Mouse (Mus musculus) embryonic facial prominence, embryonic 10.5 days (tissue): Measurements from ENCODE around the gene Olfr820. TPM values are rescaled to one million over a fixed set of nuclear protein-coding genes. Genes with fewer than 3 reads are reported as not detected.
"Not testable (repeated sequence)": the region's sequence is repeated elsewhere in the genome, so short reads cannot be mapped to it uniquely, and the experiment has no call there.

ENCODE experiments used
- DNase-seq: peaks from one replicate; pipeline ENCODE4 v3.0.0-alpha.2; 2017; ENCODE audit warnings: low spot score
- H3K27ac ChIP-seq: fragments of 300-500 bp; sonication (generic); replicated peaks from 2 replicates; pipeline ENCODE4 v1.5.1; 2016; ENCODE audit warnings: mild to moderate bottlenecking
- H3K27me3 ChIP-seq: fragments of 300-500 bp; sonication (generic); replicated peaks from 2 replicates; pipeline ENCODE4 v1.6.1; 2016; ENCODE audit warnings: low read depth, mild to moderate bottlenecking; ENCODE audit not compliant: poor library complexity, severe bottlenecking
- H3K36me3 ChIP-seq: fragments of 300-500 bp; sonication (generic); replicated peaks from 2 replicates; pipeline ENCODE4 v1.6.1; 2016; ENCODE audit warnings: mild to moderate bottlenecking, moderate library complexity
- H3K4me1 ChIP-seq: fragments of 300-500 bp; sonication (generic); 2 replicates; pipeline ENCODE4 v1.6.1; 2016
- H3K4me3 ChIP-seq: fragments of 300-500 bp; sonication (generic); 2 replicates; pipeline ENCODE4 v1.5.1; 2016; ENCODE audit warnings: mild to moderate bottlenecking, moderate library complexity
- H3K9me3 ChIP-seq: fragments of 300-500 bp; sonication (generic); 2 replicates; pipeline ENCODE4 v1.6.1; 2016; ENCODE audit warnings: mild to moderate bottlenecking
- WGBS: fragments of 180-500 bp; shearing (Covaris S2); methylation state at CpG from one replicate; pipeline ENCODE4 v1.1.7; 2016; 5-methylcytosine and 5-hydroxymethylcytosine counted together
- polyA plus RNA-seq: library from polyadenylated mRNA; unstranded; fragments of >200 nt; fragmentation: Nextera tagmentation; extraction: Ambion mirVana; gene quantifications from 2 replicates; pipeline ENCODE4 v1.2.1, GENCODE M21; 2016

Gene Olfr820
- polyA plus RNA-seq = not detected in 2 replicates

- H3K4me1 ChIP-seq = no peaks in the 10 kb centered on the region
- H3K9me3 ChIP-seq = no peaks in the 10 kb centered on the region
- no peak for DNase-seq
- no peak within 1 kb of the TSS for H3K4me3 ChIP-seq
- H3K27ac ChIP-seq = no peak within 1 kb of the TSS
- H3K27me3 ChIP-seq = no peaks in the 10 kb centered on the region
- no peaks in the 10 kb centered on the region for H3K36me3 ChIP-seq
Observed at GRCm38 (mm10) chr10:130012321-130012720, at the start of gene Olfr820. Gene Olfr820, plus strand, starts transcription at chr10:130012621.

- not testable (repeated sequence) for H3K27ac ChIP-seq, H3K4me3 ChIP-seq, DNase-seq, H3K36me3 ChIP-seq, H3K27me3 ChIP-seq, H3K9me3 ChIP-seq, H3K4me1 ChIP-seq
- WGBS = 92% methylated on average over 2 of the region's 3 CpGs
Observed at GRCm38 (mm10) chr10:129966232-129966631, 46.2 kb upstream of the Olfr820 start.

GRCm38 (mm10) chr10:129967166-129967565, 45.3 kb upstream of the Olfr820 start, which contains the start of gene Olfr819:
Gene Olfr819, minus strand, starts transcription at chr10:129967266.
- 87% methylated on average over 2 of the region's 2 CpGs for WGBS
- not testable (repeated sequence) for H3K36me3 ChIP-seq, H3K27me3 ChIP-seq, DNase-seq, H3K4me1 ChIP-seq, H3K27ac ChIP-seq, H3K4me3 ChIP-seq, H3K9me3 ChIP-seq

GRCm38 (mm10) chr10:129972994-129973393, 39.4 kb upstream of the Olfr820 start:
- WGBS = no CpG with 5 or more reads among the region's 3 CpGs

GRCm38 (mm10) chr10:129976040-129976439, 36.4 kb upstream of the Olfr820 start, which contains the start of gene Olfr247:
Gene Olfr247, minus strand, starts transcription at chr10:129976140.
- H3K4me1 ChIP-seq, H3K27me3 ChIP-seq, H3K27ac ChIP-seq, H3K4me3 ChIP-seq, H3K9me3 ChIP-seq, H3K36me3 ChIP-seq, DNase-seq: not testable (repeated sequence)
- no CpG with 5 or more reads among the region's 2 CpGs for WGBS

More at GRCm38 (mm10) chr10:129972994-129973393, 39.4 kb upstream of the Olfr820 start:
- not testable (repeated sequence) for H3K9me3 ChIP-seq, H3K36me3 ChIP-seq, H3K27ac ChIP-seq, H3K4me3 ChIP-seq, H3K4me1 ChIP-seq, DNase-seq, H3K27me3 ChIP-seq

- no CpG with 5 or more reads among the region's 3 CpGs for WGBS
- H3K36me3 ChIP-seq, H3K4me3 ChIP-seq, H3K4me1 ChIP-seq, H3K27me3 ChIP-seq, H3K27ac ChIP-seq, H3K9me3 ChIP-seq, DNase-seq: not testable (repeated sequence)
Observed at GRCm38 (mm10) chr10:129981867-129982266, 30.6 kb upstream of the Olfr820 start.

- not testable (repeated sequence) for H3K36me3 ChIP-seq, H3K27ac ChIP-seq, DNase-seq, H3K9me3 ChIP-seq, H3K27me3 ChIP-seq, H3K4me1 ChIP-seq, H3K4me3 ChIP-seq
- no CpG with 5 or more reads among the region's 1 CpGs for WGBS
Observed at GRCm38 (mm10) chr10:129984962-129985361, 27.5 kb upstream of the Olfr820 start, which contains the start of gene Gm10310. Gene Gm10310, minus strand, starts transcription at chr10:129985062.

- DNase-seq, H3K27me3 ChIP-seq, H3K9me3 ChIP-seq, H3K4me3 ChIP-seq, H3K4me1 ChIP-seq, H3K27ac ChIP-seq, H3K36me3 ChIP-seq: not testable (repeated sequence)
- WGBS = 87% methylated on average over 4 of the region's 4 CpGs
Observed at GRCm38 (mm10) chr10:130004104-130004503, 8.3 kb upstream of the Olfr820 start.

- not testable (repeated sequence) for H3K4me1 ChIP-seq, H3K4me3 ChIP-seq, H3K36me3 ChIP-seq, DNase-seq, H3K27ac ChIP-seq, H3K9me3 ChIP-seq, H3K27me3 ChIP-seq
- 89% methylated on average over 4 of the region's 4 CpGs for WGBS
Observed at GRCm38 (mm10) chr10:130005366-130005765, 7.1 kb upstream of the Olfr820 start.

GRCm38 (mm10) chr10:130030048-130030447, 17.6 kb downstream of the Olfr820 start, which contains the start of gene Olfr821:
Gene Olfr821, plus strand, starts transcription at chr10:130030348.
- no peak for DNase-seq
- Histone ChIP-seq H3K4me3 (no peak within 1 kb of the TSS), H3K27ac (no peak within 1 kb of the TSS), H3K4me1 (no peaks in the 10 kb centered on the region), H3K36me3 (no peaks in the 10 kb centered on the region), H3K9me3 (no peaks in the 10 kb centered on the region), H3K27me3 (no peaks in the 10 kb centered on the region)

- Histone ChIP-seq H3K9me3 (no peaks in the 10 kb centered on the region), H3K4me1 (no peaks in the 10 kb centered on the region), H3K27ac (no peak overlapping the region), H3K36me3 (no peaks in the 10 kb centered on the region), H3K4me3 (no peak overlapping the region), H3K27me3 (no peaks in the 10 kb centered on the region)
- WGBS = 65% methylated on average over 6 of the region's 6 CpGs
- DNase-seq = no peak
Observed at GRCm38 (mm10) chr10:130037096-130037495, 24.7 kb downstream of the Olfr820 start.
